Mouse (Mus musculus): ENCODE measurements around the gene Dnal4.

DNA sequence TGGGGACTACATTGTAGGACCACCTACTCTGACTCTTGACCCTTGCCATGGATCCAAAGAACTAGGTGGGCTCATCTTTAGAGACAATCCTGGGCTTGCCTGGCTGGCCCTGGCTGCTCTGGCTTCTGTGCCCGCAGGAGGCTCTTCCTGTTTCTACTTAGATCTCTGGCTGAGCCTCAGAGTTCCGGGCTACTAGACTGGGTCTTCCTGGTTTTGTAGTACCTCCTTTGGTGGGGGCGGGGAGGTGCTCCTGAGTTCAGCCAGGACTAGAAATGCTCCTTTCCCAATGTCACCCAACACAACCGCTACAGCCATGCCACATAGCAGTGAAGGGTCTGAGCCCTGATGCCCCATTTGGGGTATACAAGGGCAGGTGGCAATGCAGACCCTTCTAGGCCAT, 56.9 kb downstream of the Dnal4 start:
- TF ChIP-seq POLR2A (IDR thresholded peaks at IDR 0.05; ENCODE audit: extremely low read depth, insufficient read depth, low read length), result no peak
- no peak for TF ChIP-seq CTCF (IDR thresholded peaks at IDR 0.05; ENCODE audit: extremely low read depth, insufficient read depth, low read length)
